16 mouse cellular contexts compared by ENCODE assay signal in genomic region chr9:15609280-15609930, GRCm38 (mm10). TPM values are rescaled to one million over a fixed set of nuclear protein-coding genes. Genes with fewer than 3 reads are reported as not detected.
A peak's percentile ranks its signal among the peaks of the same experiment; 100 is the strongest.
DNase-seq lines count a peak whose midpoint lies in the region; ATAC-seq and TF ChIP-seq lines count a peak whose summit lies in the region.
"Had no signal": no experiment of that assay in that cellular context is flagged by ENCODE, and none has a peak within 500 bp of the region (broad histone marks: within the 10 kb centered on the region; RNA-seq: fewer than 3 reads in every experiment).

No protein-coding gene starts in this region.

- no peak for TF ChIP-seq CTCF in liver, adult 2 months (IDR thresholded peaks at IDR 0.05; ENCODE audit: low read depth, low read length)

- H3K4me1 ChIP-seq in embryonic facial prominence, embryonic 11.5 days (ENCODE audit: control insufficient read depth, insufficient read depth, low read length) = no peaks in the 10 kb centered on the region
- H3K4me1 ChIP-seq in embryonic facial prominence, embryonic 10.5 days = no peaks in the 10 kb centered on the region
- H3K4me1 ChIP-seq in liver, adult 2 months (ENCODE audit: control insufficient read depth, insufficient read depth, low read length) = no peaks in the 10 kb centered on the region
- H3K4me1 ChIP-seq: liver, embryonic 13.5 days; megakaryocyte, embryonic 14.5 days had no signal

- H3K4me3 ChIP-seq in embryonic facial prominence, embryonic 11.5 days (ENCODE audit: low read depth, low read length) = no peak overlapping the region
- H3K4me3 ChIP-seq in embryonic facial prominence, embryonic 10.5 days = no peak overlapping the region
- H3K4me3 ChIP-seq in liver, adult 2 months (ENCODE audit: insufficient read depth, low read depth, low read length) = no peak overlapping the region
- H3K4me3 ChIP-seq: erythroblast, embryonic 14.5 days; liver, embryonic 13.5 days; megakaryocyte, embryonic 14.5 days had no signal

- no peaks in the 10 kb centered on the region for H3K27me3 ChIP-seq in embryonic facial prominence, embryonic 11.5 days (ENCODE audit: control insufficient read depth, insufficient read depth, low read length)
- no peaks in the 10 kb centered on the region for H3K27me3 ChIP-seq in embryonic facial prominence, embryonic 10.5 days (replicated peaks; ENCODE audit: low read depth, poor library complexity, severe bottlenecking)
- H3K27me3 ChIP-seq in liver, adult 2 months (ENCODE audit: control insufficient read depth, insufficient read depth, low read length) = no peaks in the 10 kb centered on the region
- H3K27me3 ChIP-seq: liver, embryonic 13.5 days had no signal

- no peaks in the 10 kb centered on the region for H3K36me3 ChIP-seq in embryonic facial prominence, embryonic 11.5 days (replicated peaks; ENCODE audit: control insufficient read depth, insufficient read depth, low read depth, low read length)
- H3K36me3 ChIP-seq in embryonic facial prominence, embryonic 10.5 days (replicated peaks) = no peaks in the 10 kb centered on the region
- no peaks in the 10 kb centered on the region for H3K36me3 ChIP-seq in liver, adult 2 months (ENCODE audit: control insufficient read depth, insufficient read depth, low read length)
- H3K36me3 ChIP-seq: liver, embryonic 13.5 days had no signal

- no peak for ATAC-seq in embryonic facial prominence, embryonic 11.5 days (replicated peaks; ENCODE audit: insufficient number of reproducible peaks, low FRiP score, low TSS enrichment, low read depth)
- peak; percentile 40 for ATAC-seq in activated CD4-positive, CD25-positive, alpha-beta regulatory T cell, adult 4 months
- no peak for ATAC-seq in cerebellum, adult (ENCODE audit: insufficient number of reproducible peaks, low FRiP score, low TSS enrichment)

- H3K4me2 ChIP-seq in embryonic facial prominence, embryonic 11.5 days (ENCODE audit: low read depth, low read length) = no peak overlapping the region
- H3K4me2 ChIP-seq: liver, embryonic 13.5 days had no signal

- no peak overlapping the region for H3K9ac ChIP-seq in embryonic facial prominence, embryonic 11.5 days (replicated peaks; ENCODE audit: low read length)
- no peak overlapping the region for H3K9ac ChIP-seq in liver, adult 2 months (ENCODE audit: low read depth, low read length)
- H3K9ac ChIP-seq: liver, embryonic 13.5 days had no signal

- no peak overlapping the region for H3K27ac ChIP-seq in embryonic facial prominence, embryonic 11.5 days (replicated peaks; ENCODE audit: low read depth, low read length)
- H3K27ac ChIP-seq in embryonic facial prominence, embryonic 10.5 days (replicated peaks) = no peak overlapping the region
- no peak overlapping the region for H3K27ac ChIP-seq in liver, adult 2 months (replicated peaks; ENCODE audit: insufficient read depth, low read depth, low read length)
- H3K27ac ChIP-seq: liver, embryonic 13.5 days had no signal

- peak; percentile 26 for DNase-seq in embryonic facial prominence, embryonic 11.5 days (ENCODE audit: low spot score)
- DNase-seq in embryonic facial prominence, embryonic 10.5 days (ENCODE audit: low spot score) = no peak
- DNase-seq in liver, adult 2 months (ENCODE audit: extremely low read depth, low read depth, low spot score) = peak; percentile 14
- no peak for DNase-seq in liver
- DNase-seq in CD4-positive, CD25-positive, alpha-beta regulatory T cell, adult 2 months (ENCODE audit: low read depth, low spot score) = peak; percentile 59
- no peak for DNase-seq in urinary bladder, postnatal 14 days (ENCODE audit: low spot score)
- DNase-seq: adrenal gland, postnatal 36 days; cerebellum, adult 11 months; heart, postnatal 4 days; kidney, adult 11 months; liver, embryonic 13.5 days had no signal

- H3K79me2 ChIP-seq in liver, adult 2 months (ENCODE audit: control insufficient read depth, insufficient read depth, low read length) = no peaks in the 10 kb centered on the region

- 98% methylated on average over 5 of the region's 5 CpGs for WGBS in embryonic facial prominence, embryonic 11.5 days
- WGBS in embryonic facial prominence, embryonic 10.5 days = 94% methylated on average over 5 of the region's 5 CpGs
- 96% methylated on average over 5 of the region's 5 CpGs for WGBS in liver, adult 2 months

- TF ChIP-seq POLR2A in liver, adult 2 months (IDR thresholded peaks at IDR 0.05; ENCODE audit: extremely low read depth, insufficient read depth, low read length) = no peak

- no peaks in the 10 kb centered on the region for H3K9me3 ChIP-seq in embryonic facial prominence, embryonic 11.5 days (replicated peaks; ENCODE audit: control insufficient read depth, low read length)
- H3K9me3 ChIP-seq in embryonic facial prominence, embryonic 10.5 days = no peaks in the 10 kb centered on the region
- H3K9me3 ChIP-seq: liver, embryonic 13.5 days had no signal

RNA-seq across cellular contexts. Expression of gene Deup1, which starts 18.3 kb away (rescaled TPM):
- 0.45 and 0.94 TPM in 2 replicates for polyA plus RNA-seq in embryonic facial prominence, embryonic 11.5 days (2014; fragmentation: Nextera tagmentation; extraction: Ambion mirVana)
- polyA plus RNA-seq in embryonic facial prominence, embryonic 10.5 days (2016; fragmentation: Nextera tagmentation; extraction: Ambion mirVana) = 0.59 TPM in 2 replicates
- 0.09 and 0.20 TPM in 2 replicates for total RNA-seq in liver, adult 2 months (2014; rRNA removed)
- 0.02 TPM in 1 of 2 replicates, not detected in the other for polyA plus RNA-seq in liver, adult 2 months (2012; rRNA removed)
- polyA plus RNA-seq in activated CD4-positive, CD25-positive, alpha-beta regulatory T cell, adult 4 months (2017; shearing (Covaris generic)) = under 1 TPM in 1 of 2 experiments, not detected in 1; 0.24 TPM
- polyA plus RNA-seq: liver, embryonic 13.5 days; small intestine, adult 2 months had no signal

Comparison
In these comparisons a context has a peak if more than half of its experiments do, and no peak if none do; other contexts are left out.
1. DNase-seq: peak in embryonic facial prominence, embryonic 11.5 days (single experiment), liver, adult 2 months (single experiment) and CD4-positive, CD25-positive, alpha-beta regulatory T cell, adult 2 months (single experiment); none in embryonic facial prominence, embryonic 10.5 days (single experiment), liver (single experiment) and urinary bladder, postnatal 14 days (single experiment).